Mouse (Mus musculus) stomach, postnatal 0 days (tissue): ENCODE measurements around the gene Serp2.

Experiments used
- CTCF ChIP-seq: IDR thresholded peaks from 2 replicates; pipeline ENCODE4 v1.5.1; 2016; ENCODE audit warnings: antibody characterized with exemption, low read depth, mild to moderate bottlenecking, moderate library complexity
- EP300 ChIP-seq: optimal IDR thresholded peaks from 2 replicates; pipeline ENCODE3; 2016; ENCODE audit warnings: antibody characterized with exemption

DNA sequence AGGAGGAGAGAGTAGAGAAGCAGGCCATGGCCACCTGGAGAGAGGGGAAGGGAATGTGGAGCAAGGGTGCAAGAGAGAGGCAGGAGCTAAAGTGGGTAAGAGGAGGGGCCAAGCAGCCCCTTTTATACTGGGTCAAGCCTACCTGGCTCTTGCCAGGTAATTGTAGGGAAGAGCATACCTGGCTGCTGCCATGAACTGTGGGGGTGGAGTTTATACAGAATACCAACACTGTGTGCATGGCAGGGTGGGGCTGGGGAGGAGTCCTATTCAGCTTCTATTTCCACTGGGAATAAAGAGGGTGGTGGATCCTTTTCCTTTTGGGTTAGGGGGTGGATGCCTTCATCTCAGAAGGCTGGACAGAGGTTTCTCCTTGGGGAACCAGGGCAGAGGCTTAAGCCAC is 41.1 kb upstream of the Serp2 start:
- TF ChIP-seq CTCF (no peak), EP300 (no peak)
